Mouse (Mus musculus) brain, embryonic 14.5 days (tissue): Measurements from ENCODE around the gene Tbkbp1.

ENCODE experiments used
- CTCF ChIP-seq: fragments of 200-500 bp; IDR thresholded peaks from 2 replicates; pipeline ENCODE4 v1.5.1; 2012; ENCODE audit warnings: inconsistent platforms, mild to moderate bottlenecking, moderate library complexity, borderline replicate concordance; ENCODE audit not compliant: insufficient read depth, insufficient read length; ENCODE audit errors: extremely low read depth
- POLR2A ChIP-seq: fragments of 200-500 bp; IDR thresholded peaks from 2 replicates; pipeline ENCODE4 v1.6.1; 2012; ENCODE audit warnings: mild to moderate bottlenecking, inconsistent platforms, borderline replicate concordance; ENCODE audit not compliant: poor library complexity, insufficient read depth, insufficient read length, severe bottlenecking; ENCODE audit errors: extremely low read depth

DNA sequence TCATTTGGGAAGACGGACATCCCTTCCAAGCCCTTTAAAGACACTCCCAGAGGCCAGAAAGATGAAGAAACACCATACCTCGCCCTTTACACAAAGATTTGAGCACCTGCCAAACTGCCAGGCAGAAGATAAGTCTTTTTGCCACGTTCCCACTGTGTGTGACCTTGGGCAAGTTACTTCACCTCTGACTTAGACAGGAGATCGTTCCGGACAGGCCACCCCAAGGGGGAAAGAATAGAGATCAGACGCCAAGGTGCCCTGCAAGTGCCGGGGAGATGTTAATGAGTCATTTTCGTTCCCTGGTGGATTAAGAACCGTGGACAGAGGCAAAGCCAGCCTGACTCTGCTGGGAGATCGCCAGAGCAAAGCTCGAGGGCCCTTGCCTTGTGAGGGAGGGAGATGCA is 730 bp upstream of the Tbkbp1 start:
- TF ChIP-seq POLR2A (no peak), CTCF (no peak)
